Mouse (Mus musculus) thymus, postnatal 10 days (tissue): ENCODE results near the gene Yif1b.

ENCODE experiments used
- DNase-seq, 2 experiments: peaks; one replicate each; pipeline ENCODE4 v3.0.0; 2021; ENCODE audit warnings: low spot score in 2 of 2

Yif1b gene

DNA sequence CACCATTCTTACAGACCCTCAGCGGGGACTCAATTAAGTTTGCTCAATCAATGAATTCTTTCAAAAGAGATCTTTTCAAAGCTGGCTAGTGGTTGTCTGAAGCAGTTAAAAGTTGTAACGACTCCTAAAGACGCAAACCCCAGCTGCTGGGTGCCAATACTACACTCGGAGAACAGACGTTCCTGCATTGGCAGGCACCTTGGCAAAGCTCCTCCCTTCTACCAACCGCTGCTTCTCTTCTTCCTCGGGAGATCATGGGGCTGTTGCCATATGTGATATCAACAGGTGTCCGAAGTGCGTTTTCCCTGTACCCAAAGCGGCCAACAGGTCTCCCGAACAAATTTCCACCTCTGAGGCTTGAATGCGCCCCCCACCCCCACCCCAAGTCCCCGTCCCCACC, 42.7 kb downstream of the Yif1b start:
- DNase-seq: peak; percentile 58 to 59

DNA sequence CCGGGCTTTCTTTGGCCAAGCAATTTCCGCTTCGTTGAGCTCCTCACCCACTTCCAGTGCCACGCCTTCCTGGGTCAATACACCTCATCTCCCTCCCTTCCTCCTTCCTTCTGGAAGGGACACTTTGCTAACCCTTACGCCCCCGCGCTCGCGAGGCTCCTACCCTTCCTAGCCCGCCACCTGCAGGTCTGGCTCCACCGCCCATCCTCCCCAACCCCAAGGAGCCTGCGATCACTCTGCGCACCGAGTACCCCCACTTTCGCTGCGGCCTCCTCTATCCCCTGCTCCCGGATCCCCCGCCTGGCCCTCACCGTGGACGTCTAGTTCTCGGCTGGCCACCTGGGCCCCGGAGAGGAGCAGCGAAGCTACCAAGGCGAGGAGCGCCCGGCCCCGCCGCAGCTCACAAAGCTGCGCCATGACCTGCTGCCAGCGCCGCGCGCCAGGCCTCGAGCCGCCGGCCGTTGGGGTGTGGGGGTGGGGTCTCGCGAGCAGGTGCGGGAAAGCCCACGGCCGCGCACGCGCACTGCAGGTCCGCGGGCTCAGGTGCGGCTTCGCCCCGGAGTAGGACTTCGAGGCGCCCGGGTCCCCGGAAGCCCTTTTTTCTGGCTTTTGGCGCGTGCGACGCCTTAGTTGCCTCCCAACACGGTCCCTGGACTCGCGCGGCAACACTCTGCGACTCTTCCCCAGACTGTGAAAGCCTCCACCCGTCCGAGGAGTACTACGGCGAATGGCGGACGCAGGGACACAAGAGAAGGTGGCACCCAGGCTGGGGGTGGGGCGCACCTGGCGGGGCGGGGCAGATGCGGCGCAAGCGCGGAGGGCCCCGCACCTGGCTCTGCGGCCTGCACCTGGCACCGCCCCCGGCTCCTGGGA, 43.3 kb downstream of the Yif1b start, which contains the start of gene Spint2:
TSS of gene Spint2 (minus strand) at position 712 of the 873 bp plus-strand sequence.
- DNase-seq: peak; percentile 77 to 80

DNA sequence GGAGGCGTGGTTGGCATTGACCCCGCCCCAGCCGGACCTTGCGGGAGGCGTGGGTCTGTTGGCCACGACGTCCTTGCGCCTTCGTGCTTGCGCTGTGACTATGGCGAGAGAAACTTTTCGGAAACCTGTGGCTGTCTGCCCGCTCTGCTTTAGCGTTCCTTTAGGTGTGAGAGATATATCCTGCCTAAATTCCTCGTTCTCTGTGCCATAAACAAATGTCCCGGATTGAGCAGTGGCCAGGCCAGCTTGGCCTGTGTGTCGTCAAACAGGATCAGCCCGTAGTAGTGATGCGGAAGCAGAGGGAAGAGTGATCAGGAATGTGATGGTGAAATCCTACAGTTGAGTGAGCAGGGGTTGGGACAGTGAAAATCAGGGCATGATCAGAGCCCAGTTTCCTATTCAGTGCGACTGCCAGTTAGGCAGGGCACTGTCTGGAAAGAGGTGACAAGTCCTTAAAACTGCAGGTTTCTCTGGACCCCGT, 44.0 kb downstream of the Yif1b start:
- no peak for DNase-seq

DNA sequence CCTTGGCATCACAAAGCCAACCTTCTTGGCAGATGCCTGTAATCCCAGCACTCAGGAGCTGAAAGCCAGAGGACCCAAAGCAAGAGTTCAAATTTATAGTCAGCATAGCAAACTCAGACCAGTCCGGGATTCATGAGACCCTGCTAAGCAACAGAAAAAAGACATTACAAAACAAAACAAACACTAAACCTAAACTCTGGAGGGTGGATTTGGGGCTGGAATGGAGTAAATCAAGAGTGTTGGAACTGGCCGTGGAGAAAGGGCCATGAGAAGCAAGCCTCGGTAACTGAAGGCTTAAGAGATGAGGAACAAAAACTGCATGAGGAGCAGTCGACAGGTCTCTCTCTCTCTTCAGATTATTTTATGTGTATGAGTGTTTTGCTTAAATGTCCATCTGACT, 45.7 kb downstream of the Yif1b start:
- DNase-seq: no peak

DNA sequence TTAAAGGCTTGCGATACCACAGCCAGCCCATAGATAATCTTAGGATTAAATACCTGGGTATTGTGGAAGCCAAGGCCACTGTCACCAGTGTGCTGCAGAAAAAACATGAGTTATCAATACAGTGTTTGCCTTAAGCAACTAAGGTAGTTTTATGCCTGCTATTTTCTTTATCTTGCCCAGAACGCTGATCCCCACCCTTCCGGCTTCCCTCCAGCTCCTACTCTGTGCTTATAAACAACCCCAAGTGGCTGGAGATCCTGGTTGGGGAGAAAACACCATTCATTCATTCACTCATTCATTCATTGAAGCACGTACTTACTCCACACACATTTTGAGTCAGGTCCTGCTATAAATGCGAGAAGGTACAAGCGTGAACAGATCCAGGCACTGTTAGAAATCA, 46.4 kb downstream of the Yif1b start:
- no peak for DNase-seq

DNA sequence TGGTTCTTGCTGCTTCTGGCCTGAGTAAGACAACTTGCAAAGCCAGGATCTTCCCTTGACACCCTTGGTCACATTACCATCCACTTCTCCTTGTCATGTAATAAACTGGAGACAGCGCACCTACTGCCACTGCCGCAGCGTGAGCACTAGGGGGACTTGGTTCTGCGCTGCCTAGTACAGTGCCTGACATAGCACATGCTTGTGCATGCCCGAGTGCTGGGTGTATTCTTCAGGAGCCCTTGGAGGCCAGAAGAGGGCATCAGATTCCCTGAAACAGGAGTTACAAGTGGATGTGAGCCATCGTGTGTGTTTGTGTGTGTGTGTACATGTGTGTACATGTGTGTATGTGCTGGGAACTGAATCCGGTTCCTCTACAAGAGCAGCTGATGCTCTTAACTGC, 49.4 kb downstream of the Yif1b start:
- no peak for DNase-seq

DNA sequence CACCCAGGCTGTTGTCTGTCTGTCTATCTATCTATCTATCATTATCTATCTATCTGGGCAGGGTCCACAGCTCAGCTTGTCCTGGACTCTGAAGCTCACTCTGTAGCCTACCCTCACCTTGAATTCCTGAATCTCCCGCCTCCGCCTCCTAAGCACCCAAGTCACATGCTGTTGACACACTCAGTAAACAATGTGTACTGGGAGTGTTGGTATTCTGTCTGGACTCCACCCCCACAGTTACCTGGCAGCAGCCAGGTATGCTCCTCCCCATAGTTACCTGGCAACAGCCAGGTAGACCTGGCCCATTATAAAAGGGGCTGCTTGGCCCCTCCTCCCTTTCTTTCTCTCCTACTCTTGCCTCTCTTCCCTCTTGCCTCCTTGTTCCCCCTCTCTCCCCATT, 50.0 kb downstream of the Yif1b start:
- no peak for DNase-seq

DNA sequence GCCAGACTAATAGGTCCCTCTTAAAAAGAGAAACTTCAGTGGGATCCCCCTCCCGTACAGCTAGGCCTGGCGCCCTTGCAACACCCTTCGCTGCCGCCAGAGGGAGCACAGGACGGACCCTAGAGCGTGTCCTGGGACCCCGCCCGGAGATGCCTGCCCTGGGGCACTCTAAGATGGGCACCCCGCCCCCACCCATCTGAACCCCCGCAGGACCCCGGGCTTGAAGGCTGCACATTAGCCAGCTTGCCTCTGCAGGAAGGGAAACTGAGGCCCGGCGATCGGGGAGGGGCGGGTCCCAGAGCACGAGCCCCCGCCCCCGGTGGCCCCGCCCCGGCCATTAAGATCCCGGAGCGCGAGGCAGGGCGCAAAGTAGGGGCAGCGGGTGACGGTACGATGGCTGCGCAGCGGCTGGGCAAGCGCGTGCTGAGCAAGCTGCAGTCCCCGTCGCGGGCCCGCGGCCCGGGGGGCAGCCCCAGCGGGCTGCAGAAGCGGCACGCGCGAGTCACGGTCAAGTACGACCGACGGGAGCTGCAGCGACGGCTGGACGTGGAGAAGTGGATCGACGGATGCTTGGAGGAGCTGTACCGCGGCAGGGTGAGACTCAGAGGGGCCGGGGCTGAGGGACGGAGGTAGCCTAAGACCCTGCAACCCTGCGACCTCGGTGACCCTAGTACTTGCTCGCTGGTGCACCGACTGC, 51.0 kb downstream of the Yif1b start, which contains the start of gene Ppp1r14a:
TSS of gene Ppp1r14a (plus strand) at position 367 of the 697 bp plus-strand sequence.
- DNase-seq: peak; percentile 70 to 89

DNA sequence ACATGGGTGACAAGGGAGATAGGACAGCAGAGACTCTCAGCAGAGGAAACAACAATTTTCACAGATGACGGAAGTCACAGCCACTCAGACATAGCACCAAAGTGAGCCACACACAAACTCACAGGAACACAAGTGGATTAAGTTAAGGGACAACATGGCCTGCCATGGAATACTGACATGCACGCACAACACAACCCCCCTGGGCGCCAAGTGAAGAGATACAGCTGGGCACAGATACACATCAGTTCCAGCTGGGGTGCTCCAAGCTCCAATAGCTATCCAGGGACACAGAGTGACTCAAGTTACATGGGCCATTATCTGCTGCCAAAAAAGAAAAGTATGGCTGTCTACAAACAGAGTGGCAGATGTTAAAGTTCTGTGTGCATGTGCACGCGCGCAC, 51.7 kb downstream of the Yif1b start:
- no peak for DNase-seq

DNA sequence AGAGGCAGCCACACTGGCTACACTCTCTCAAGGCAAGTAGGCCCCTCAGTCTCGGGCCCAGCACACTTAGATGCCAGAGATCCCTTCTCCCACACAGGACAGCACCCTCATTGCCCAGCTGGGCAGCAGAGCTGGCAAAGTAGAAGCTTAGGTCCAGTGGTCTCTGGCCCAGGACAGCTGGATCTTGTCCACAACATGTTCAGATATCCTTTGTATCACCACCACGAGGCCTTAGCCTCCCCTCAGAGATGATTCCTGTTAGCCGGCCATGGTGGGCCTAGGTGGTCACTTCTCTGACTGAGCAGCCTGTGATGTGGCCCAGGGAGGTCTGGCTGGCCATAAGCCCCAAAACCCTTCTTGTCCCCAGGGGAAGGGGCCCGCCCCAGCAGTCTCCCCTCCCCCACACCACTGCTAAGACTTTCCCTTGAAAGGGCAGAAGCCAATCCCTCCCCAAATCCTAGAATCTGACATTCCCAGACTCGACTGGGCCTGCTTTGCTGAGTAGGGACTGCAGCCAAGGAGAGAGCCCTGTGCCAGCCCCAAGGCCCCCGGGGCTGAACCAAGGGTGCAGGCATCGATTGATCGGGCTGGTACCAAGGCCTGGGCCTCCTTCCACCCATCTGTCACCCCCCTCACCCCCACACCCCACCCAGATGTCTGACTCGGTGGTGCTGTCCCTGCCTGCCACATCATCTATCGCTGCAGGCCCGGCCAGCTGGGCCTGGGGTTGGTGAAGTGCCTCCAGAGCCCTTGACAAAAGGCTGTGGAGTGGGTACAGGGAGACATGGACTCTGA, 52.8 kb downstream of the Yif1b start:
- DNase-seq: no peak

DNA sequence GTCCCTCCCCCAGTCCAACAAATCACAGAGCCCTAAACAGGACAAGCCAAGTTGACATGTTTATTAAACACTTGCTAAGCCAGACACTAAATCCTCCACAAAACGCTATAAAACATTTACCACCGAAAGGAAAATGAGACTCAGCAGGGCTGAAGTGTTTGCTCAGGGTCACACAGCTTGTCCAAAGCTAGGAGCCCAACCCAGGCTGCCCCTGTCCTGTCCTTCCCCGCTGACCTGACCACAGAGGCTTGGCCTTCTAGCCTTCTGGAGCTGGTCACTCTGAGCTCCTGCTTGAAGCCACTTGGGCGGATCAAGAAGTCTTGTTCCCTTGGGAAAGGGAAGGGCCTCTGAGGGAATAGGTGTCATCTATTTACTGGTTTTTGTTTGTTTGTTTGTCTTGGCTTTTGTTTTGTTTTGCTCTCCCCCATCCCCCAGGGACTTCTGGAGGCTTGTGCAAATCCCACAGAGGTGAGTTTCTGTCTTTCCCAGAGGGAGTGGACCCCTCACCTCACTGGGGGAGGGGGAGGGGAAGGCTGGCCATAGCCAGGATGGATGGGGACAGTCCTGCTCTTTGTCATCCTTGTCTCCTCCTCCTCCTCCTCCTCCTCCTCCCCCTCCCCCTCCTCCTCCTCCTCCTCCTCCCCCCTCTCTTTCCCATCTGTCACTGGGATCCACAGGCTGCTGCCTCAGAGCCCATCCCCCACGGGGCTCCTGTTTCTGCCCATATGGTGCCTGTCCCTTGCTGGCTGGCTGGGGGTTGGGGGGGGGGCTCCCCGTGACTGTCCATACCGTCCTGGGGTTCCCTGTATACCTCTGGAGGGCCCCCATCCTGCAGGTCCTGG, 53.7 kb downstream of the Yif1b start:
- no peak for DNase-seq

DNA sequence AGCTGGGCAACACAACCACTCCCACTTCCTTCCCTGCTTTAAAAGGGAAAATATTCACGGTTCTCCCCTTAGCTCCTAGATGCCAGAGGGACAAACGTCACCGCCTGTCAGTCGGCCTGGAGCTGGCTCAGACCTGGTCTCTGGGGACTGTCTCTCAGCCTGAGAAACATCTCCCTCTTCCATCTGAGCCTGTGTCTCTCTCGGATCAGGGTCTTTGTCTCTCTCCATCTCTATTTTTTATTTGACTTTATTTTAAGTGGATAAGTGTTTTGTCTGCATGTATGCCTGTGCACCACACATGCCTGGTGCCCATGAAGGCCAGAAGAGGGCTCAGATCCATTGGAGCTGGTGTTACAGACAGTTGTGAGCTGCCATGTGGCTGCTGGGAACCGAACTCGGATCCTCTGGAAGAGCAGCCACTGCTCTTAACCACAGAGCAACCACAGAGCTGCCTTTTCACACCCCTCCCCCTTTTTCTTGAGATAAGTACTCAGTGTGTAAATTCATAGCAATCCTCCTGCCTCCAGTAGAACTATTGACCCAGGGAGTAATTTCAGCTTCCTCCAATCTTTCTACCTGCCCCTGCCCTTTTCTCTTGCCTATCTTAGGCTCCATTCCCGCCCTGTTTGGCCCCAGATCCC, 54.4 kb downstream of the Yif1b start:
- DNase-seq: no peak

DNA sequence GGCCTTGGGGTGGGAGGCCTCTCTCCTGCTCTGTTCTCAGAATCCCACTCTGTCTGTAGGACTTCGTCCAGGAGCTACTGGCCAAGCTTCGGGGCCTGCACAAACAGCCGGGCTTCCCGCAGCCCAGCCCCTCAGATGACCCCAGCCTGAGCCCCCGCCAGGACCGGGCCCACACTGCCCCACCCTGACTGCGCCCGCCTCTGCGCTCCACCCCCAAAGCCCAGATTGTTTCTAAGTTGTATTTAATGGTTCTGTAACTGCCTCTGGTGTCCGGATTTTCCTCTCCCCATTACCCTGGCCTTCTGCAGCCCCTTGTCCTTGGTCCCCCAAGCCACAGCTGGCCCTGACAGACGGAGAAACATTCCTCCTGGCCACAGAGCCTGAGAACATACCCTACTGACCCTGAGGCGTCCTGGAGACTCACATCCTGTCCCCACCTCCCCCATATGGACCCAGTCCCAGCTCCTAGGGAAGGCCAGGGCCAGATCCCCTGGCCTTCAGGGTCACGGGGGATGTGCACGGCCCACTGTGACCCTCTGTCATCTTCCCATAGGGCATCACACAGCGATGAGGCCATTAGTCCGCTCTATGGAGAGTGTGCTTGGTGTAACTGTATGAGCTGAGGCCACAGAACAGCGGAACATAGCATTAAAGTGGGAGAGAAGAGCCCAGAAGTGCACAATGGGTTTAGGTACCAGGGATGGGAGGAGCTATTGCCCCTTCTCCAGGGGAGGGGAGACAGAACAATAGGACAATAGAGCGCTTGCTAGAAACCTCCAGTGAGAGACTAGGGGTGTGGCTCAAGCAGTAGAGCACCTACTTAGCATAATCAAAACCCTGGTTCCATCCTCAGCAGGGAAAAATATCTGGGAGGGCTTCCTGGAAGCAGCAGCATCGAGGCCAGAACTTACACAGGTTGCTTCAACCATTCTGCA, 55.3 kb downstream of the Yif1b start:
- no peak for DNase-seq

DNA sequence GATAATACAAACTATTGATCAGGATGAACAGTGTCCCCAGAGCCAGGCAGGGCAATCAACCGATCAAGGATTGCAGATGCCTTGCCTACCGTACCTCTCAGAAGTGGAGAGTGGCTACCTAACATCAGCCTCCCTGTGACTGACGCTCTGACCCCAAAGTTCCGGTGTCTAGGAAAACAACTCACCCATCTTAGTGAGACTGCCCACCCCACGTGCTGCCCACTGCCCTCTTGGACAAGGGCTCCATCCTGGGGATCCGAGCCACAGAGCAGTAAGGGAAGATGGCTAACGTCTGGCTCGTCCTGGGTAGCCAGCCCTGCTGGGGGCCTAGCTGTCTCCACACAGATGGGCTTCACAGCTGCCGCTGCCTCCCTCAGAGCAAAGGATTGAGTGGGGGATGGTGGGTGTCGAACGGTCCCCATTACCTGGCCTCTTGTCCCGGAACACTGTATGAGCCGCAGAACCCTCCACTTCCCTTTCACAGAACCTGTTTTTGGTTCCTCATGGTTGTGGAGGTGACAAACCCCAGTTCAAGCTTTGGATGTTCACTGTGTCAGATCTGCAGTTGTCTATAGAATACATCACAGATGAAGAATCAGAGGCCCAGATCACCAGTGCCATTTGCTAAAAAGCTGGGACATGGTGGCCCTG, 56.1 kb downstream of the Yif1b start:
- no peak for DNase-seq

DNA sequence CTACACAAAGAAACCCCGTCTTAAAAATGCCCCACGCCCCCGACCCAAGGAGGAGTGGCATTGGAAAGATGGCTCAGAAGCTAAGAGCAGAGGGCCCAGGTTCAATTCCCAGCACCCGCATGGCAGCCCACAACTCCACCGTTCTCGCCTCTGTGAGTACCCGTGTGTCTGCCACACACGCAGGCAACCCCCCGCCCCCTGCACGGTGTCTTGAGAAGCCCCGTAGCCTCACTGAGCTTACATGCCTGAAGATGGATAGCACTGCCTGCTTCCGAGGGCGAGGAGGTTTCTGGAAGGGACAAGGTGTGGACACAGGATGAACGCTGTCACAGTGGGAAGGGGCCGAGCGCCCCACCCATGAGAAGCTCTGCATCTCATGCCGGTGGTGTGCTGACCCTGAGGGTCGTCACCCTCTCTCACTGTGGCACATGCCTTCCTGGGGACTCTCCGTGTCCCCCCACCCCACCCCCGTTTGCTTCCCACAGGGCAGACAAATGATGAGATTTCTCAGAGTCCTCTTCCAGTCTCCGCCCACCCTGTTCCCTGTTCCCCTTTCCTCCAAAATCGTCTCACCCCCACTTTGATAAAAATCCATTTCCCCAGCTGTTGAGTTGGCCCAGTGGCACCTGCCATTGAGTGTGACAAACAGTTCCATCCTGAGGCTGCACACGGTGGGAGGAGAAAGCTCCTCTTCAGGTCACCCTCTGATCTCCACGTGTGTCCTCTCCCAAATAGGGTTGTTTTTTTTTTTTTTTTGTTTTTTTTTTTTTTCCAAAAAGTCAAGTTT, 57.9 kb downstream of the Yif1b start:
- no peak for DNase-seq

DNA sequence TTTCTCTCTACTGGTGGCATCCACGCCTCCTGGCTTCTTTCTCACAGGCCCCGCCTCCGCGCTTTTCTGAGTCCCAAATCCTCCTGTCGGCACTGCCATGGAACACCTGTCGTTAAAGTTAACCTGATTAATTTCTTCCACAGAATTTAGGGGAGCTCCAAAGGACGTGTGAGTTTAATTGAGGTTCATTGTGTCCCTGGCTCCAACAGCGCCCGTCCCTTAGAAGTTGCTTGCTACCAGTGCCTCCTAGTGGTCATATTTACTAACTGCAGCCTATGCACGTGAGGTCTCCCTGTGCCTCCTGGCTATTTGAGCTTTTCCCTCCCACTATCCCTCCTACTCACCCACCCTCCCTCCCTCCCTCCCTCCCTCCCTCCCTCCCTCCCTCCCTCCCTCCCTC, 58.9 kb downstream of the Yif1b start:
- DNase-seq: peak; percentile 49 to 73
